Comparison of ENCODE assay signal across 30 mouse cellular contexts in the genomic region with DNA sequence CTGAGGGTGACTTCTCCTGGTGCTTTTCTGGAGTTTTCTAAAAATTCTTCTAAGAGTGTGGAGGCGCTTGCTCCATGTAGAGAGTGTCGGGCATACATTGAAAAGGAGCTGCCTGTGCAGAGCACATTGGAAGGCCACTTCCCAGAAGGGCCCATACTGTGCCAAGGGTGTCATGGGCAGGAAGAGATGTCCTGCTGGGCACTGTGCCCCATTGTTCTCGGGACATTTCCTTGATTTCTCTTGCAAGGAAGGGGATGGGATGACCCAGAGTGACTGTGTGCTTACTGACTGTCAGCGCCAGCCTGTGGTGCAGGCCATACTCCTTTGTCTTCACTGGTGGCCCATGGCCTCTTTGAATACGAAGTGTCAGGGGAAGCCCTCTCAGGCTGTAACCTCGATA. TPM values are rescaled to one million over a fixed set of nuclear protein-coding genes. Genes with fewer than 3 reads are reported as not detected.
DNase-seq lines count a peak whose midpoint lies in the region; ATAC-seq lines count a peak whose summit lies in the region.
"Had no signal": no experiment of that assay in that cellular context is flagged by ENCODE, and none has a peak within 500 bp of the region (broad histone marks: within the 10 kb centered on the region; RNA-seq: fewer than 3 reads in every experiment).

No protein-coding gene starts in this region.

- peak; percentile 40 for DNase-seq in forebrain, embryonic 11.5 days (ENCODE audit: low spot score)
- peak; percentile 57 for DNase-seq in adipocyte (ENCODE audit: low spot score)
- DNase-seq in lung, postnatal 14 days, result peak; percentile 12
- peak; percentile 43 for DNase-seq in lung, postnatal 36 days
- no peak for DNase-seq in cerebellum, postnatal 14 days
- no peak for DNase-seq in cerebellum, adult 11-12 months
- no peak for DNase-seq in ovary, postnatal 14 days (ENCODE audit: low spot score)
- DNase-seq: adrenal gland, adult 2 months; adrenal gland, postnatal 10 days; adrenal gland, postnatal 25 days; B cell, adult 2 months; cerebellum, adult 11 months; cerebellum, adult 2 months; cerebellum, adult 9-10 months; cerebellum, postnatal 10 days; cerebellum, postnatal 36 days; embryo, embryonic 11 days had no signal

- no peak overlapping the region for H3K4me2 ChIP-seq in forebrain, embryonic 11.5 days (ENCODE audit: low read depth, low read length, severe bottlenecking)
- H3K4me2 ChIP-seq in forebrain, embryonic 12.5 days, result no peak overlapping the region
- H3K4me2 ChIP-seq: embryonic facial prominence, embryonic 13.5 days; embryonic facial prominence, embryonic 15.5 days had no signal

- H3K4me3 ChIP-seq in forebrain, embryonic 11.5 days (ENCODE audit: low read depth, low read length), result no peak overlapping the region
- H3K4me3 ChIP-seq in forebrain, embryonic 12.5 days (replicated peaks), result no peak overlapping the region
- H3K4me3 ChIP-seq: embryonic facial prominence, embryonic 13.5 days; embryonic facial prominence, embryonic 15.5 days; erythroblast, embryonic 14.5 days; forebrain, embryonic 10.5 days had no signal

- H3K9ac ChIP-seq in forebrain, embryonic 11.5 days (ENCODE audit: low read length), result no peak overlapping the region
- H3K9ac ChIP-seq in forebrain, embryonic 12.5 days, result no peak overlapping the region
- H3K9ac ChIP-seq: embryonic facial prominence, embryonic 13.5 days; embryonic facial prominence, embryonic 15.5 days had no signal

- no peaks in the 10 kb centered on the region for H3K4me1 ChIP-seq in forebrain, embryonic 11.5 days (replicated peaks; ENCODE audit: control insufficient read depth, insufficient read depth, low read length)
- no peaks in the 10 kb centered on the region for H3K4me1 ChIP-seq in forebrain, embryonic 12.5 days
- H3K4me1 ChIP-seq: embryonic facial prominence, embryonic 13.5 days; embryonic facial prominence, embryonic 15.5 days; forebrain, embryonic 10.5 days had no signal

- no peak overlapping the region for H3K27ac ChIP-seq in forebrain, embryonic 11.5 days (ENCODE audit: low read depth, low read length)
- H3K27ac ChIP-seq in forebrain, embryonic 12.5 days, result no peak overlapping the region
- H3K27ac ChIP-seq: embryonic facial prominence, embryonic 13.5 days; embryonic facial prominence, embryonic 15.5 days; forebrain, embryonic 10.5 days had no signal

- no peaks in the 10 kb centered on the region for H3K36me3 ChIP-seq in forebrain, embryonic 11.5 days (ENCODE audit: control insufficient read depth, insufficient read depth, low read length)
- H3K36me3 ChIP-seq in forebrain, embryonic 12.5 days (replicated peaks), result no peaks in the 10 kb centered on the region
- H3K36me3 ChIP-seq: embryonic facial prominence, embryonic 13.5 days; embryonic facial prominence, embryonic 15.5 days; forebrain, embryonic 10.5 days; G1E had no signal

- H3K9me3 ChIP-seq in forebrain, embryonic 11.5 days (ENCODE audit: control insufficient read depth, low read length), result no peaks in the 10 kb centered on the region
- H3K9me3 ChIP-seq in forebrain, embryonic 12.5 days, result no peaks in the 10 kb centered on the region
- H3K9me3 ChIP-seq: embryonic facial prominence, embryonic 13.5 days; embryonic facial prominence, embryonic 15.5 days; forebrain, embryonic 10.5 days; G1E had no signal

- no peaks in the 10 kb centered on the region for H3K27me3 ChIP-seq in forebrain, embryonic 11.5 days (ENCODE audit: control insufficient read depth, insufficient read depth, low read length)
- no peaks in the 10 kb centered on the region for H3K27me3 ChIP-seq in forebrain, embryonic 12.5 days
- H3K27me3 ChIP-seq: embryonic facial prominence, embryonic 13.5 days; embryonic facial prominence, embryonic 15.5 days; Patski had no signal

- ATAC-seq in forebrain, embryonic 11.5 days (replicated peaks; ENCODE audit: low FRiP score), result no peak
- ATAC-seq in forebrain, embryonic 12.5 days (ENCODE audit: low FRiP score), result no peak
- ATAC-seq: activated CD4-positive, CD25-positive, alpha-beta regulatory T cell, adult 4 months; CD4-positive, CD25-positive, alpha-beta regulatory T cell, adult 4 months; forebrain, embryonic 14.5 days; forebrain, embryonic 16.5 days; Patski had no signal

- 82% methylated on average over 6 of the region's 6 CpGs for WGBS in forebrain, embryonic 11.5 days
- WGBS in forebrain, embryonic 12.5 days, result 77% methylated on average over 6 of the region's 6 CpGs

RNA-seq across cellular contexts. Expression of a gene that starts 0.6 kb away (rescaled TPM):
- not detected in 2 replicates for polyA plus RNA-seq in forebrain, embryonic 11.5 days (2014; fragmentation: Nextera tagmentation; extraction: Ambion mirVana)
- not detected in 2 replicates for polyA plus RNA-seq in forebrain, embryonic 12.5 days (2016; fragmentation: Nextera tagmentation; extraction: Ambion mirVana)
- polyA plus RNA-seq: activated CD4-positive, CD25-positive, alpha-beta regulatory T cell, adult 4 months; adrenal gland, adult 2 months; brain, embryonic 14.5 days; CD4-positive, CD25-positive, alpha-beta regulatory T cell, adult 4 months; cerebellum, adult 2 months; embryonic facial prominence, embryonic 11.5 days; embryonic facial prominence, embryonic 13.5 days; embryonic facial prominence, embryonic 15.5 days; erythroblast, embryonic 14.5 days; forebrain, embryonic 10.5 days; forebrain, embryonic 14.5 days; forebrain, embryonic 16.5 days; G1E; Patski had no signal

RNA-seq across cellular contexts. Expression of a gene that starts 13.2 kb away (rescaled TPM):
- polyA plus RNA-seq in forebrain, embryonic 11.5 days (2014; fragmentation: Nextera tagmentation; extraction: Ambion mirVana), result 53.0 TPM in 2 replicates
- 46.7 and 48.7 TPM in 2 replicates for polyA plus RNA-seq in forebrain, embryonic 12.5 days (2016; fragmentation: Nextera tagmentation; extraction: Ambion mirVana)

RNA-seq across cellular contexts. Expression of a gene that starts 19.2 kb away (rescaled TPM):
- 3.5 and 3.9 TPM in 2 replicates for polyA plus RNA-seq in forebrain, embryonic 11.5 days (2014; fragmentation: Nextera tagmentation; extraction: Ambion mirVana)
- polyA plus RNA-seq in forebrain, embryonic 12.5 days (2016; fragmentation: Nextera tagmentation; extraction: Ambion mirVana), result 2.5 and 3.1 TPM in 2 replicates
- polyA plus RNA-seq: erythroblast, embryonic 14.5 days; G1E had no signal

RNA-seq across cellular contexts. Expression of a gene that starts 33.2 kb away (rescaled TPM):
- 28.4 and 29.3 TPM in 2 replicates for polyA plus RNA-seq in forebrain, embryonic 11.5 days (2014; fragmentation: Nextera tagmentation; extraction: Ambion mirVana)
- 56.3 and 63.2 TPM in 2 replicates for polyA plus RNA-seq in forebrain, embryonic 12.5 days (2016; fragmentation: Nextera tagmentation; extraction: Ambion mirVana)
- polyA plus RNA-seq: activated CD4-positive, CD25-positive, alpha-beta regulatory T cell, adult 4 months; G1E had no signal

Comparison
In these comparisons a context has a peak if more than half of its experiments do, and no peak if none do; other contexts are left out.
1. DNase-seq: peak in forebrain, embryonic 11.5 days (single experiment), adipocyte (single experiment), lung, postnatal 14 days (single experiment) and lung, postnatal 36 days (single experiment); none in cerebellum, postnatal 14 days (0 of 2), cerebellum, adult 11-12 months (single experiment) and ovary, postnatal 14 days (single experiment).